Mouse (Mus musculus) thymus, adult 2 months (tissue): ENCODE measurements around the gene Pafah1b1. TPM values are rescaled to one million over a fixed set of nuclear protein-coding genes. Genes with fewer than 3 reads are reported as not detected.

Source experiments
- DNase-seq: peaks from one replicate; pipeline ENCODE4 v3.0.0; 2021
- H3K27ac ChIP-seq: fragments of 200-500 bp; 2 replicates; pipeline ENCODE4 v1.5.1; 2012; ENCODE audit warnings: low read length, control low read depth; ENCODE audit not compliant: control insufficient read depth, insufficient read depth
- H3K27me3 ChIP-seq: fragments of 200-500 bp; 2 replicates; pipeline ENCODE4 v1.6.1; 2012; ENCODE audit warnings: mild to moderate bottlenecking, low read length, moderate library complexity, mixed read lengths; ENCODE audit not compliant: control insufficient read depth, insufficient read depth
- H3K36me3 ChIP-seq: fragments of 200-500 bp; 2 replicates; pipeline ENCODE4 v1.6.1; 2012; ENCODE audit warnings: mild to moderate bottlenecking, low read length, moderate library complexity; ENCODE audit not compliant: control insufficient read depth, insufficient read depth
- H3K4me1 ChIP-seq: fragments of 200-500 bp; replicated peaks from 2 replicates; pipeline ENCODE4 v1.6.1; 2012; ENCODE audit warnings: low read length; ENCODE audit not compliant: control insufficient read depth, insufficient read depth
- H3K4me3 ChIP-seq: fragments of 200-500 bp; 2 replicates; pipeline ENCODE4 v1.5.1; 2012; ENCODE audit warnings: mild to moderate bottlenecking, low read length, control low read depth, moderate library complexity; ENCODE audit not compliant: control insufficient read depth, insufficient read depth
- CTCF ChIP-seq: fragments of 200-500 bp; IDR thresholded peaks from 2 replicates; pipeline ENCODE4 v1.5.1; 2012; ENCODE audit warnings: mild to moderate bottlenecking, control low read depth, low read length, moderate library complexity, borderline replicate concordance; ENCODE audit not compliant: control insufficient read depth, poor library complexity, insufficient read depth; ENCODE audit errors: extremely low read depth
- POLR2A ChIP-seq: fragments of 200-500 bp; IDR thresholded peaks from 2 replicates; pipeline ENCODE4 v1.6.1; 2012; ENCODE audit warnings: mild to moderate bottlenecking, low read length, control low read depth, moderate library complexity; ENCODE audit not compliant: control insufficient read depth, poor library complexity, insufficient read depth; ENCODE audit errors: extremely low read depth
- WGBS: fragments of 180-500 bp; shearing (Covaris S2); methylation state at CpG from one replicate; pipeline ENCODE4 v1.1.7; 2018; 5-methylcytosine and 5-hydroxymethylcytosine counted together
- polyA plus RNA-seq: library from polyadenylated mRNA; depleted of rRNA; stranded (reverse); fragments of >200 nt; gene quantifications from 2 replicates; pipeline ENCODE4 v1.2.3, GENCODE M21; 2012

Pafah1b1 gene
- polyA plus RNA-seq, 1 experiment: 27.2 TPM

DNA sequence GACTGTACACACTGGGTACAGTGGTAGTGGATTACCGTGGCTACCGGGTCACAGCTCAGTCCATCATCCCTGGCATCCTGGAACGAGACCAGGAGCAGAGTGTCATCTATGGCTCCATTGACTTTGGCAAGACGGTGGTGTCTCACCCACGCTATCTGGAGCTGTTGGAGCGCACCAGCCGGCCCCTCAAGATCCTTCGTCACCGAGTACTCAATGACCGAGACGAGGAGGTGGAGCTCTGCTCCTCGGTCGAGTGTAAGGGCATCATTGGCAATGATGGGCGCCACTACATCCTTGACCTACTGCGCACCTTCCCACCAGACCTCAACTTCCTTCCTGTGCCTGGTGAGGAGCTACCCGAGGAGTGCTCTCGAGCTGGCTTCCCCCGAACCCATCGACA lies 62.8 kb downstream of the Pafah1b1 start:
- WGBS: 56% methylated on average over 19 of the region's 19 CpGs
- H3K4me3 ChIP-seq: no peak overlapping the region
- peaks cover 26% of the 10 kb centered on the region for H3K36me3 ChIP-seq
- H3K27ac ChIP-seq: no peak overlapping the region
- DNase-seq: no peak
- no peaks in the 10 kb centered on the region for H3K27me3 ChIP-seq
- TF ChIP-seq CTCF: no peak
- TF ChIP-seq POLR2A: no peak
- peaks cover 9% of the 10 kb centered on the region; the same call in 1 of the 2 replicates for H3K4me1 ChIP-seq

- WGBS: 97% methylated on average over 13 of the region's 13 CpGs
- Histone ChIP-seq H3K36me3 (peaks cover 26% of the 10 kb centered on the region), H3K27ac (no peak overlapping the region), H3K4me3 (no peak overlapping the region), H3K27me3 (no peaks in the 10 kb centered on the region), H3K4me1 (peaks cover 9% of the 10 kb centered on the region; the same call in 1 of the 2 replicates)
- no peak for DNase-seq
- no peak for TF ChIP-seq CTCF
- TF ChIP-seq POLR2A: no peak
Observed at GRCm38 (mm10) chr11:74660336-74660735, 64.1 kb downstream of the Pafah1b1 start.

GRCm38 (mm10) chr11:74655941-74656340 lies 68.5 kb downstream of the Pafah1b1 start:
- 75% methylated on average over 3 of the region's 3 CpGs for WGBS
- Histone ChIP-seq H3K36me3 (peaks cover 26% of the 10 kb centered on the region), H3K27ac (no peak overlapping the region), H3K4me3 (no peak overlapping the region), H3K27me3 (no peaks in the 10 kb centered on the region), H3K4me1 (no peaks in the 10 kb centered on the region)
- no peak for DNase-seq
- no peak for TF ChIP-seq POLR2A
- no peak for TF ChIP-seq CTCF

- no peak for DNase-seq
- peaks cover 15% of the 10 kb centered on the region for H3K4me1 ChIP-seq
- TF ChIP-seq CTCF: no peak
- TF ChIP-seq POLR2A: no peak
- 85% methylated on average over 6 of the region's 6 CpGs for WGBS
- peaks cover 11% of the 10 kb centered on the region for H3K36me3 ChIP-seq
- no peak overlapping the region for H3K4me3 ChIP-seq
- H3K27ac ChIP-seq: no peak overlapping the region
- no peaks in the 10 kb centered on the region for H3K27me3 ChIP-seq
Observed at GRCm38 (mm10) chr11:74653385-74653784, 71.1 kb downstream of the Pafah1b1 start.

- Histone ChIP-seq H3K27ac (no peak overlapping the region), H3K36me3 (peaks cover 5% of the 10 kb centered on the region), H3K4me3 (no peak overlapping the region), H3K4me1 (peaks cover 15% of the 10 kb centered on the region), H3K27me3 (no peaks in the 10 kb centered on the region)
- WGBS: 96% methylated on average over 4 of the region's 4 CpGs
- no peak for TF ChIP-seq POLR2A
- no peak for TF ChIP-seq CTCF
- DNase-seq: no peak
Observed at GRCm38 (mm10) chr11:74652791-74653191, 71.7 kb downstream of the Pafah1b1 start.

GRCm38 (mm10) chr11:74650576-74651100 lies 73.8 kb downstream of the Pafah1b1 start:
- 76% methylated on average over 4 of the region's 4 CpGs for WGBS
- Histone ChIP-seq H3K4me3 (no peak overlapping the region), H3K36me3 (no peaks in the 10 kb centered on the region), H3K27ac (no peak overlapping the region), H3K4me1 (peaks cover 15% of the 10 kb centered on the region), H3K27me3 (no peaks in the 10 kb centered on the region)
- DNase-seq: no peak
- no peak for TF ChIP-seq POLR2A
- no peak for TF ChIP-seq CTCF
